Mouse (Mus musculus): ENCODE results near the gene P2rx2. TPM values are rescaled to one million over a fixed set of nuclear protein-coding genes. Genes with fewer than 3 reads are reported as not detected.
A peak's percentile ranks its signal among the peaks of the same experiment; 100 is the strongest.

P2rx2 gene
- polyA plus RNA-seq, 2 experiments: 1.4 to 3.1 TPM

DNA sequence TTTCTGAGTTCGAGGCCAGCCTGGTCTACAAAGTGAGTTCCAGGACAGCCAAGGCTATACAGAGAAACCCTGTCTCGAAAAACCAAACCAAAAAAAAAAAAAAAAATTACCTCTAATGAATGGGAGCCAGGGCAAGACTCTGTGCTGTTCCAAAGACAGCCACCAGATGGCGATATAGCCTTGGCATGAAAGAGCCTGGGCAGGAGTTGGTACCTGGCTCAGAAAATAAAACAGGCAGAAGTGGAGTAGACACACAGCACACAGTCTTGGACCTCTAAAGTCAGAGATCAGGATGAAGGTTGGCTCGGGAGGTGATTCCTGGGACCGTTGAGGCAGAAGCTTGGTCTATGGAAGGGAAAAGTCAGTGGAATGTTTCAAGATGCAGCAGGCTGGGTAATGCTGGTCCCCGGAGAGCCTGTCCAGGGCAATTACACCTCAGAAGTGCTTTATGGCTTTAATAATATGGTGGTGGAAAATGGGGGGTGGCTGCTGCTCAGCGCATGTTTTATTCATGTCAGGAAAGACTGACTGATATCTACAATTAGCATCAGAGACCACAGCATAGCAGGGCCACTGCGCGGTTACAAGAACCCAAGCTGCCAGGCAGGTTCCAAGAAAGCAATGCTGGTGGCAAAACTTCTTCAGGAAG is 14.6 kb upstream of the P2rx2 start:
- H3K9ac ChIP-seq (ENCODE audit: low read depth, low read length, severe bottlenecking): no peak overlapping the region
- H3K27me3 ChIP-seq (ENCODE audit: control insufficient read depth, insufficient read depth, low read length): no peaks in the 10 kb centered on the region
- no peaks in the 10 kb centered on the region for H3K4me1 ChIP-seq (ENCODE audit: control insufficient read depth, insufficient read depth, low read length)
- no peak overlapping the region for H3K27ac ChIP-seq (replicated peaks; ENCODE audit: low read depth, low read length)
- no peak for TF ChIP-seq POLR2A (IDR thresholded peaks at IDR 0.05; ENCODE audit: borderline replicate concordance, extremely low read depth, insufficient read depth, insufficient read length)
- 34% methylated on average over 8 of the region's 9 CpGs for WGBS
- no peak overlapping the region for H3K4me2 ChIP-seq (replicated peaks; ENCODE audit: low read depth, low read length, severe bottlenecking)
- H3K4me3 ChIP-seq (replicated peaks; ENCODE audit: low read length): no peak overlapping the region
- H3K9me3 ChIP-seq (ENCODE audit: control insufficient read depth, low read length): no peaks in the 10 kb centered on the region
- peaks cover 3% of the 10 kb centered on the region; the same call in 1 of the 2 replicates for H3K36me3 ChIP-seq (ENCODE audit: control insufficient read depth, insufficient read depth, low read length)
- ATAC-seq (ENCODE audit: low FRiP score, low read depth) (peak; percentile 34; the same call in 1 of the 2 replicates), DNase-seq (ENCODE audit: low spot score) (peak; percentile 83)

DNA sequence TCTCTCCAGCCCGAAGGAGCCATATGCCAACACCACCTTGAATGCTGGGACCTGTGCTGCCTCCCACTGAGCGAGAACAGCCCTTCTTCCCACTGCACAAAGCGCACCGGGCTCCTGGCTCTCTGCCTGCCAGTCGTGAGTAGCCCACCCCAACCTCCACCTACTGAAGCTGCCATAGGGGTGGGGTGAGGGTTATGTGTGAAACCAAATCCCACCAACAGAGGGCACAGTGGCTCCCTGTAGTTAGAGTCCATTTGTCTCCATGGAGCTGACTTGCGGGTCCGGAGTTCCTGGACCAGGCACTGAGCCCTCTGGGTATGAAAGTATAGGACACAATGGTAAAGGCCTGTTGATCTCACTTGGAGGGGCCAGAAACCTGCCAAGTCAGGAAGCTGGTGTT is 11.7 kb upstream of the P2rx2 start:
- ATAC-seq (ENCODE audit: low FRiP score, low read depth): no peak
- H3K4me2 ChIP-seq (replicated peaks; ENCODE audit: low read depth, low read length, severe bottlenecking): no peak overlapping the region
- WGBS: 13% methylated on average over 7 of the region's 7 CpGs

DNA sequence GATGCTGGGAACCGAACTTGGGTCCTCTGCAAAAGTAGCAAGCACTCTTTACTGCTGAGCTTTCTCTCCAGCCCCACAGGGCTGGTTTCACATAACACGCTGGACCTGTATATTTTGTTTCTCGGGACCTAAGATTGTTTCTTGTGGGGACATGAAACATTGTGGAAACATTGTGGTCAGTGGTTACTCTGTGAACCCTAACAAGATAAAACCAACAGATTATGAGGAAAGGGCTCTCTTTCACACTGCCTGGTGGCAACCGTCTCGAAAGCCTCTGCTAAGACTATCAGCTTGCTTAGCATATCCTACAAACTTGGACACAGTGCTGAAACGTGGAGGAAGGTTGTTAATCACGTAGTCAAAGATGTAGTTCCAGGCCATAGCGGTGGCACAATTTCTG is 4.0 kb upstream of the P2rx2 start:
- H3K9me3 ChIP-seq (ENCODE audit: control insufficient read depth, low read length): no peaks in the 10 kb centered on the region
- no peaks in the 10 kb centered on the region for H3K36me3 ChIP-seq (ENCODE audit: control insufficient read depth, insufficient read depth, low read length)
- H3K4me2 ChIP-seq (replicated peaks; ENCODE audit: low read depth, low read length, severe bottlenecking): no peak overlapping the region
- WGBS: 83% methylated on average over 8 of the region's 8 CpGs
- H3K27ac ChIP-seq (replicated peaks; ENCODE audit: low read depth, low read length): no peak overlapping the region
- no peak overlapping the region for H3K4me3 ChIP-seq (replicated peaks; ENCODE audit: low read length)
- DNase-seq (ENCODE audit: low spot score) (no peak), ATAC-seq (ENCODE audit: low FRiP score, low read depth) (no peak)
- H3K27me3 ChIP-seq (ENCODE audit: control insufficient read depth, insufficient read depth, low read length): peaks cover 14% of the 10 kb centered on the region; the same call in 1 of the 2 replicates
- no peak overlapping the region for H3K9ac ChIP-seq (ENCODE audit: low read depth, low read length, severe bottlenecking)
- no peak for TF ChIP-seq POLR2A (IDR thresholded peaks at IDR 0.05; ENCODE audit: borderline replicate concordance, extremely low read depth, insufficient read depth, insufficient read length)
- H3K4me1 ChIP-seq (ENCODE audit: control insufficient read depth, insufficient read depth, low read length): peaks cover 4% of the 10 kb centered on the region; the same call in 1 of the 2 replicates

More for the DNA sequence above, 11.7 kb upstream of the P2rx2 start:
- peak; percentile 37 for DNase-seq (ENCODE audit: low spot score)
- no peak for TF ChIP-seq POLR2A (IDR thresholded peaks at IDR 0.05; ENCODE audit: borderline replicate concordance, extremely low read depth, insufficient read depth, insufficient read length)
- Histone ChIP-seq H3K27me3 (ENCODE audit: control insufficient read depth, insufficient read depth, low read length) (no peaks in the 10 kb centered on the region), H3K27ac (replicated peaks; ENCODE audit: low read depth, low read length) (no peak overlapping the region), H3K4me3 (replicated peaks; ENCODE audit: low read length) (no peak overlapping the region), H3K36me3 (ENCODE audit: control insufficient read depth, insufficient read depth, low read length) (no peaks in the 10 kb centered on the region), H3K9me3 (ENCODE audit: control insufficient read depth, low read length) (no peaks in the 10 kb centered on the region), H3K4me1 (ENCODE audit: control insufficient read depth, insufficient read depth, low read length) (no peaks in the 10 kb centered on the region), H3K9ac (ENCODE audit: low read depth, low read length, severe bottlenecking) (no peak overlapping the region)

GRCm38 (mm10) chr5:110345553-110345952 is 2.5 kb upstream of the P2rx2 start:
- H3K27ac ChIP-seq (replicated peaks; ENCODE audit: low read depth, low read length): no peak overlapping the region
- no peaks in the 10 kb centered on the region for H3K9me3 ChIP-seq (ENCODE audit: control insufficient read depth, low read length)
- TF ChIP-seq POLR2A (IDR thresholded peaks at IDR 0.05; ENCODE audit: borderline replicate concordance, extremely low read depth, insufficient read depth, insufficient read length): no peak
- ATAC-seq (ENCODE audit: low FRiP score, low read depth): no peak
- peaks cover 24% of the 10 kb centered on the region; the same call in 1 of the 2 replicates for H3K27me3 ChIP-seq (ENCODE audit: control insufficient read depth, insufficient read depth, low read length)
- H3K4me1 ChIP-seq (ENCODE audit: control insufficient read depth, insufficient read depth, low read length): peaks cover 4% of the 10 kb centered on the region; the same call in 1 of the 2 replicates
- no peak for DNase-seq (ENCODE audit: low spot score)
- no peak overlapping the region for H3K4me3 ChIP-seq (replicated peaks; ENCODE audit: low read length)
- H3K36me3 ChIP-seq (ENCODE audit: control insufficient read depth, insufficient read depth, low read length): no peaks in the 10 kb centered on the region
- no peak overlapping the region for H3K9ac ChIP-seq (ENCODE audit: low read depth, low read length, severe bottlenecking)
- WGBS: 82% methylated on average over 4 of the region's 4 CpGs
- no peak overlapping the region for H3K4me2 ChIP-seq (replicated peaks; ENCODE audit: low read depth, low read length, severe bottlenecking)

DNA sequence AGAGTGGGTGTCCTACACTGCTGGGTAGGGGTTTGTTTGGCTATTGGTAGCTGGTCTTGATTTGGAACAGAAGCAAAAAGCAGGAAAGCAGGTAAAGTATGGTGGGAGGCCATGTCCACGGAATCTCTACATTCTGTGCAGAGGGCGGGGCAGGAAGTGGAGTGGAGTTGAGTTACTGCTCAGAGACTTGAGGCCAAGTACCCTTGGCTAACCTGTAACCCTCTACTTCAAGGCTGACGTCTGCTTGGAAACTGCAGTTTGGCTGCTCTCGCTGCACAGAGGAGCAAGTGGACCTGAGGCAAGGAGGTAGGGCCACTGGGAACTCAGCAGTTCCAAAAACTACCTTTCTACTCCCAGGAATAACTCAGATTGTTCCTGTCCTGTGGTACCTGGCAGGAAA is 1.5 kb upstream of the P2rx2 start, which contains the start of gene Lrcol1:
Lrcol1 (plus strand) TSS at position 207 of the 400 bp plus-strand sequence.
- Histone ChIP-seq H3K27me3 (ENCODE audit: control insufficient read depth, insufficient read depth, low read length) (peaks cover 24% of the 10 kb centered on the region; the same call in 1 of the 2 replicates), H3K36me3 (ENCODE audit: control insufficient read depth, insufficient read depth, low read length) (no peaks in the 10 kb centered on the region), H3K9ac (ENCODE audit: low read depth, low read length, severe bottlenecking) (no peak within 1 kb of the TSS), H3K4me2 (replicated peaks; ENCODE audit: low read depth, low read length, severe bottlenecking) (no peak within 1 kb of the TSS), H3K4me1 (ENCODE audit: control insufficient read depth, insufficient read depth, low read length) (peaks cover 4% of the 10 kb centered on the region; the same call in 1 of the 2 replicates), H3K9me3 (ENCODE audit: control insufficient read depth, low read length) (no peaks in the 10 kb centered on the region), H3K4me3 (replicated peaks; ENCODE audit: low read length) (no peak within 1 kb of the TSS), H3K27ac (replicated peaks; ENCODE audit: low read depth, low read length) (no peak within 1 kb of the TSS)
- no peak for TF ChIP-seq POLR2A (IDR thresholded peaks at IDR 0.05; ENCODE audit: borderline replicate concordance, extremely low read depth, insufficient read depth, insufficient read length)
- 73% methylated on average over 4 of the region's 4 CpGs for whole genome bisulfite sequencing
- no peak for ATAC-seq (ENCODE audit: low FRiP score, low read depth)
- DNase-seq (ENCODE audit: low spot score): no peak
